Mouse (Mus musculus) heart, postnatal 25 days (tissue): ENCODE measurements around the gene Cct8l1. TPM values are rescaled to one million over a fixed set of nuclear protein-coding genes. Genes with fewer than 3 reads are reported as not detected.

Experiments
- total RNA-seq, 2 experiments: library from RNA; stranded (reverse); gene quantifications; 2 replicates each; pipeline ENCODE4 v1.2.3; 2021

Gene Cct8l1
- total RNA-seq, 2 experiments from 2014 or later: 0.16 TPM; not detected in 1

Other genes with a start within 250 kb of the Cct8l1 start
- gene Kmt2c, start 17.3 kb upstream of the Cct8l1 start, total RNA-seq: 10 to 100 TPM; 38.4 to 45.5 TPM
- 1 to 10 TPM; 4.9 to 5.5 TPM for gene Xrcc2, start 189.8 kb downstream of the Cct8l1 start, total RNA-seq
- gene Actr3b, start 243.9 kb downstream of the Cct8l1 start, total RNA-seq: 10 to 100 TPM; 35.2 to 40.9 TPM